Mouse (Mus musculus) B cell, adult (primary cell): ENCODE results near the gene Sla2. TPM values are rescaled to one million over a fixed set of nuclear protein-coding genes. Genes with fewer than 3 reads are reported as not detected.

Experiments
- total RNA-seq: library from RNA; stranded (reverse); gene quantifications from 4 replicates; pipeline ENCODE4 v1.2.4, GENCODE M21; 2023; ENCODE audit not compliant: inconsistent age

Gene Sla2
- 1.2 to 1.5 TPM (median 1.3 TPM) in 4 replicates for total RNA-seq

DNA sequence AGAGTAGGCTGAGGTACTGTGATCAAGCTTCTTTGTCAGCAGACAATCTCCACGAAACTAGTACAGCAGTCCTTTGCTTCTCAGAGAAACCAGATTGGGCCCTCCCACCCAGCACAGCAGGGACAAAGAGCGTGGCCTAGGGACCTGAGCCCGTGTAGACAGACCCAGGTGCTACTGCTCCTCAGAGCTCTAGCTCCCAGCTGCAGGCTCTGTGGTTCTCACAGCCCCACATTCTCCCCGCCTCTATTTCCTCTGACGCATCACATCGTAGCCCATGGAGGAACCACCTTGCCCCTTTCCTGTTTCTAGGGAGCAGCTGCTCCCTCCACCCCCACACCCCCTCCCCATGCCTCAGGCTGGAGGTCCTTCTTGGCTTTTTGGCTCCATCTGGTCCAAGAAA, at the start of gene Sla2:
Gene Sla2 (minus strand): TSS at position 176 of the 400 bp plus-strand sequence.

DNA sequence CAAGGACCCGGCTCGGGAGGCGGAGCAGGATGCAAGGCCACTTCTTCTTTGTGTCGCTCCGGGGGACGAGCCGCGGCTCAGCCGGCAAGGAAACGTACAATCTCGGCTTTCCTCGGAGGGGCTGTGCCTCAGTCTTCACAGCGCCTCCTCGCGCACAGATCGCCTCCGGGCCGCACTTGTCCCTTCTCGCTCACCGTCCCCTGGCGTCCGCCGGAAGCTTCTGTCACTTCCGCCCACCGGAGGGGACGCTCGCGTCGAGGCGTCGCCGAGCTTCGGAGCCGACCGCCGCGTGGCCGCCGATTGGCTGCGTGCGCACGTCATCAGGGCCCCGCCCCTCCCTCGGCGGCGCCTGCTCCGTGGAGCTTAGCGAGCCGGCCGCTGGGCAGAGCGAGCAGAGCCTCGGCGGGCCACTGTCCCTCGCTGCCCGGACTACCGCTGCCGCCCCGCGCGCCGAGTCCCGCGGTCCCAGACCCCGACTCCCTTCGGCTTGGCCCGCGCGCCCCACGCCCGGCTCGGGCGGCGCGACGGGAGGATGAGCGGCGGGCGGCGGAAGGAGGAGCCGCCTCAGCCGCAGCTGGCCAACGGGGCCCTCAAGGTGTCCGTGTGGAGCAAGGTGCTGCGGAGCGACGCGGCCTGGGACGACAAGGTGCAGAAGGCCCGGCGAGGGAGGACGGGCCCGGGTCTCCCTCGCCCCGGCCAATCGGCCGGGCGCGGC, 24.1 kb downstream of the Sla2 start, which contains the start of gene Rab5if:
Gene Rab5if (plus strand): TSS at position 357 of the 715 bp plus-strand sequence.

DNA sequence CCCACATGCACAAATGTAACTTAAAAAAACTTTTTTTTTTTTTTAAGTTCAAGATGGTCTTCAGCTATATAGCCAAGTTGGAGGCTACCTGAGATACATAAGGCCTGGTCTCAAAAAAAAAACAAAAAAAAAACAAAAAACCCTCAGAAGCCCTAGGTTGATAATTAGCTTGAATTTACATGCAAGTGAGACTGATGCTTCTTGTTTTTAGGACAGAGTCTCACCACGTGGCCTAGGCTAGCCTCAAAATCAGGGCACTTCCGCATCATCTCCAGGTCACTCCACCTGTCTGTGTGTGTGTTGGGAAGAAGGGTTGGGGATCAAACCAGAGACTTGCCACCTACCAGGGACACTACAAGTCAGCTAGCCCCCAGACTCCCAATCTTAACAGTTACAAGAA, 29.2 kb downstream of the Sla2 start, which contains the start of gene 4930518I15Rik:
Gene 4930518I15Rik (minus strand): TSS at position 112 of the 400 bp plus-strand sequence.

DNA sequence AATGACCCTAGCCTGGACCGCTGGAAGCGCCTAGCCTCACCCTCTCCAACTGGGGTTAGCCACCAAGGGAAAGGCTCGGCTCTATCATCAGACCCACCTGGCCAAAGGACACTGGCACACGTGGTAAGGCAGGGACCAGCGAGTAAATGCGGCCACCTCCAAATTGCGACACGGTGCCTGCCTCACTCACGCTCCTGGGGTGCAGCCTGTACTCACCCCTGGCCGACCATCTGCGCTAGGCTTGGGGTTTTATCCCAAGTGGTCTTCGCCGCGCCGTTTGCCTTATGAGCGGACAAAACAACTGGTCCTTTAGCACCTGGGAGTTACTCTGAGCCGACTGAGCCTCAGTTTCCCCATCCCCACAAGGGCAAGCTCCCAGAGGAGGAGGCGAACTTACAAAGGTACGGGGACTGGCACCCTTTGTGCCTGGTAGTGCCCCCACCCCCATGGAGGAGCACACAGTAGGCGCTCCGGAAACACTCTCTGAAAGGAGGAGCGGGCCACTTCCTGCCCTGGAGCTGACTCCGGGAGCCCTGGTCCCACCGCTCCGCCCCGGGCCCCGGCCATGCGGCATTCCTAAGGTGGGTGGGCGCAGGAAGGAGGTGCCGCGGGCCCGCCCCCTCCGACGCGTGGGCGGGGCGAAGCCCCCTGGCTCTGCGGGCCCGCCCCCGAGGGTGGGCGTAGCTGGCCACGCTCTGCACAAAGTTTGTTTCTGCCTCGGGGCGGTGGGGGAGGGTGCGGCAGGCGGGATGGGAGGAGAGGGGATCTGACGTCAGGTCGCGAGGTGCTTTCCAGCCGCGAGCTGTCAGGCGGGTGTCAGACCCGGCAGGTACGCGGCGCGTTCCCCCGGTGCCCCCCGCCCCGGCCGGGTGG, 47.4 kb downstream of the Sla2 start, which contains the start of gene Tgif2:
Gene Tgif2 (plus strand): TSS at position 689 of the 873 bp plus-strand sequence.

Other genes starting within 250 kb of the Sla2 start
- gene Myl9, start 111.8 kb downstream of the Sla2 start, total RNA-seq: 0.94 to 2.8 TPM (median 1.4 TPM) in 4 replicates
- 116 to 125 TPM (median 123 TPM) in 4 replicates for gene Tgif2, start 47.2 kb downstream of the Sla2 start, total RNA-seq
- 2.3 to 4.3 TPM (median 4.0 TPM) in 4 replicates for gene 4930518I15Rik, start 29.2 kb downstream of the Sla2 start, total RNA-seq
- 54.6 to 58.5 TPM (median 57.2 TPM) in 4 replicates for gene Rab5if, start 24.1 kb downstream of the Sla2 start, total RNA-seq
- 32.0 to 36.6 TPM (median 35.1 TPM) in 4 replicates for gene Ndrg3, start 104.9 kb upstream of the Sla2 start, total RNA-seq
- gene Dsn1, start 120.0 kb upstream of the Sla2 start, total RNA-seq: 23.4 to 30.3 TPM (median 26.0 TPM) in 4 replicates
- 0.26 to 0.81 TPM (median 0.65 TPM) in 4 replicates for gene Soga1, start 192.1 kb upstream of the Sla2 start, total RNA-seq
- not detected in 4 replicates for gene Tldc2, start 199.9 kb upstream of the Sla2 start, total RNA-seq
- gene Samhd1, start 248.1 kb upstream of the Sla2 start, total RNA-seq: 476 to 530 TPM (median 508 TPM) in 4 replicates